Mouse (Mus musculus) retina, postnatal 7 days (tissue): Measurements from ENCODE around the gene Zfp870.

Experiments used
- DNase-seq: peaks from one replicate; pipeline ENCODE4 v3.0.0-alpha.2; 2012; ENCODE audit warnings: low read depth, low spot score

Zfp870 gene

DNA sequence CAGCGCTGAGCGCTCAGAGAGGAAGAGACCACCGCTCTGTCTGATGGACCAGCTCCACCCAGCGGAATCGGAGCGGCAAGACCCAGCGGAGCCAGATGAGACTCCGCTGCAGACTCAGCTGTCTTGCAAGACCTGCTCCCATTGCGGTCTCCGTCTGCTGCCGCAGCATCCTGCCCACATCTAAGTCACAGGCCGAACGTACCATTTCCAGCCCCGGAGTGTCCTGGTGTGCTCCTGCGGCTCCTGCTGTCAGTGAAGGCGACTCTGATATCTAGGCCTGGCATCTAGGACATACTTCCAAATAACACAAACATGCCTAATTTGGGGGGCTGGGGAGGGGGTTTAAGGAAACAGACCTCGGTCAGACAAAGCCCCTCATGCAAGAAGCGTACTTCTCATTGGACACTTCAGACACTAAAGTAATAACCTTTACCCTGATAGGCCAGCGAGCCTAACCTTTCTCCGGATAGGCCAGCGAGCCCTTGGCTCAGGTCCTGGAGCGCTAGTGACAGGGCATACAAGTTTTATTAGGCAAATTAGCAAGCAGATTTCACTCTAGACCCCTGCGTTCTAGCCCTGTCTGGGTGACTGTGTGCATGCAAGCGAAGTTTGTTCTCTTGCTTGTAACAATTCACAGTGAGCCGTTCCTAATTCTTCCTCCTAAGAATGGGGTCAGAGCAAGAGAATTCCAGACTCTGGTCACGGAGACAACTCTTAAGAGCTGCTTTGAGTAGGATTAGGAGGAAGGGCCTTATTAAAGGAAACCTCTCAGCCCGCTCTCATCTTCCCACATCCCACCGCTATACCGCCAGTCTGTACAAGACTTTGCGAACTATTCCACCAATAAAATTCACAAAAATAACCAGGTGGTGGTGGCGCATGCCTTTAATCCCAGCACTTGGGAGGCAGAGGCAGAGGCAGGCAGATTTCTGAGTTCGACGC, at the start of gene Zfp870:
TSS of gene Zfp870 (minus strand) at position 404 of the 942 bp plus-strand sequence.
- peak; percentile 87 for DNase-seq

DNA sequence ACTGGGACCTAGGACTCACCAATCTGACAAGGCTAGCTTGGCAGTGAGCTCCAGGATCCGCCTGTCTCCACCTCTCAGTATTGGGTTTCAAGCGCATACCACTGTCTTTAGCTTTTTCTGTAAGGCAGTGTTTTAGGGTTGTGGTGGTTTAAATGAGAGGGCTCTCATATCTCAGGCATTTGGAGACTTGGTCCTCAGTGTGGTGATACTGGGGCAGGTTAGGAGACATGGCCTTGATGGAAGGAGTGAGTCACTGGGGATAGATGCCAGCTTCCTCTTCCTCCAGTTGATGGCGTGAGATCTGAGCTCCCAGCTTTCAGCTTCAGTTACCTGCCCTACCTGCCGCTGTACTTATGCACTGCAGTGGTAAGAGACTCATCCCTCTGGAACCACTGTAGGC, 48.4 kb upstream of the Zfp870 start:
- no peak for DNase-seq

DNA sequence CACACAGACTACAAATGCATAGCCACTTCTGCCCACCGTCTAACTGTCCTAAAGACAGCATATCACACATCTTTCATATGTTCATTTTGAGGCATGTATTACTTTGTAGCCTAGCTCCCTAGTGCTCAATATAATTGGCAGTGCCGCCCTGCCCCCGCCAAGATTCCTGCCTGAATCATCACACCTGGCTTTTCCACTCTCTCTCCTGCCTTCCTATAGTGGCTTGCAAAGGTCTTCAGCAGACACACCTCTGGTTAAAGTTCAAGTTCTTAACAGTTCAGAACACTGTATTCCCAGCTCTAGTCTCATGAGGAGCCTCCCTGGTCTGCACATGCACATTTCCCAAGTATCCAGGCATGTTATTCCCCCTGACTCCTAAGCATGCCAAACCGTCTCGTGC, 36.4 kb upstream of the Zfp870 start:
- DNase-seq, result no peak

DNA sequence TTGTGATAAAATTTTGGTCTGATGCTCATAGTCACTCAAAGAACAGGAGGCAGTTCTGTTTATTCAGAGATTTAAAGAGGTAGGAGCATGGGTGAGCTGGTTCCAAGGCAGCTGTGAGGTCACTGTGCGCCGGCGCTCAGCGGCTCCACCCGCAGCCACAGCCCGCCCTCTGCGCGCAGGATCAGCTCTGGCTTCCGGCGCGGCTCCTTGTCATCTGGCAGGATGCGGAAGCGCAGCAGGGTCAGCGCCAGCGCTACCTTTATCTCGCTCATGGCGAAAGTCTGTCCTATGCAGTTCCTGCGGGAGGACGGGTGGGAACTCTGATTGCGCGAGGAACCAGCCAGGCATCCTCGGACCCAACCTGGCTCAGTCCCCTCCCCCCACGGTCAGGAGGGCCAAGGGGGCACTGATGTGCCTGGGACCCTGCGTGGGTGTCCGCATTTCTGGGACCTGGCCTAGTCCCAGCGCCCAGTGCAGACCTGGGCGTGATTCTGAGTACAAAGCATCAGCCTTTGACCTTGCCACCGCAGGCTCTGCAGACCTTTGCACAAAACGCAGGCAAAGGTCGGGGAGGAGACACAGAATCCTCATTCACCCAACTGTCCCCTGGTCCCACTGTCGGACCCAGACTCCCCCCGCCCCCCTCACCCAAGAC, 33.3 kb upstream of the Zfp870 start:
- DNase-seq, result peak; percentile 68

DNA sequence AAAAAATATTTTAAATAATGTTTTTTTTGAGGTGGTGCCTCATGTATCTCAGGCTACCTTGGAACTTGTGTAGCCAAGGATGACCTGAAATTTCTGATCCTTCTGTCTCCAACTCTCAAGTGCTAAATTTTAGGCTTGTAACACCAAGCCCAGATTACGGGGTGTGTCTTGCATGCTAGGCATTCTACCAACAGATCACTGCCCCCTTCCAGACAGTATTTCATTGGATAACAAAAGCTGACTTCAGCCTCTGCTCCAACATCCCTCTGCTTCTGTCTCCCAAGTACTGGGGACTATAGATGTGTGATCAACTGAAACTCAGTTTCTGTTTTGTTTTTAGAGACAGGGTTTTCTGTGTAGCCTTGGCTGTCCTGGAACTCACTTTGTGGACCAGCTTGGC, 32.2 kb upstream of the Zfp870 start:
- DNase-seq, result no peak

DNA sequence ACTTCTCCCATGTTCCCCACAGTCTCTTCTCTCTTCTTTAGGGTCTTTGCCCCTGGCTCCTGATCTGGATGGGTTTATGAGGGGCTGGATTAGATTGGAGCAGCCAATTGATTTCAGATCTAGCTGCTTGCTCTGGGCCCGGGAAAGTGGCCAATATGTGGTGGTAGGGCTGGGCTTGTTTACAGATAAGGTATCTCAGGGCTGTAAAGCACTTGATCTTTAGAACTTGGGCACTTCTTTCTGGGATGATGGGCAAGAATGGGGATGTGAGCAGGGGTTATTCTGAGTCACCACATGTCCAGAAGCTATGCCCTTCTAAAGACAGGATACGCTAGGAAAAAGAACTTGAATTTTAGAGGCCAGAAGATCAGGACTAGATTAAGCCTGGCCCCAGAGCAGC, 27.7 kb upstream of the Zfp870 start:
- no peak for DNase-seq

DNA sequence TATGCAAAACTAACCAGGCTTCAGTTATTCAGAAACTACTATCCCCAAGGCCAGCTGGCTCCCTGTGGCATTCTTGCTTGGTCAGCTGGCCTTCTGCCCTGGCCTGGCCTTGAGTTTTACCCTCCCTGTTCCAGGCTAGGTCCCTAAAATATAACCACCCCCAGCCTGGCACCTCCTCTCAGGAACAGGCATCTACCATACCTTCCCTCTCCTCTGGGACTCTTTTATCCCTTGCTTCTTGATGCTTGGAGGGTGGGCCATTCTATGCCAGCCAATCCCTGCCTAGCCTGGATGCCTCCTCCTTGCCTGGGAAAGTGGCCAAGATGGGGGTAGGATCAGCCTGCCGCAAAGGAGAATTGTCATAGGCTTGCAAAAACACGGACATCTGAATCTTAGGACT, 25.7 kb upstream of the Zfp870 start, which contains the start of gene Cyp4f14:
TSS of gene Cyp4f14 (minus strand) at position 212 of the 400 bp plus-strand sequence.
- no peak for DNase-seq

DNA sequence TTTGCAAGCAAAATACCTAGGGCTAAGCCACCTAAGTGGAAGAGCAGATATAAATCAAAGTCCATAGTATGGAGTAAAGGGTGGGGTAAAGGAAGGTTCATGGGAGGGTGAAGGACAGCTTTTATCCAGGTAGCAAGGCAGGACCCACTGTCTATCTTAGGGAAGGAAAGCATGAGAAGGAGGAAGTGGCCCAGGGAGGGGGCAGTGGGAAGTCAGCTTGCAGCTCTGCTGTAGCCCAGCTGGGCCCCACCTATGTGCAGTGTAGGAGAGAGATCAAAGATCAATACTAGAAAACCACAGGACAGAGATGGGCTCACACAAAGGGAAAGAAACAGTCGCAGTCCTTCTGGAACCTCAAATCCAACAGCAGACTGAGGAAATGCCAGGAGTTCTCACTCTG, 24.6 kb upstream of the Zfp870 start:
- DNase-seq, result no peak

DNA sequence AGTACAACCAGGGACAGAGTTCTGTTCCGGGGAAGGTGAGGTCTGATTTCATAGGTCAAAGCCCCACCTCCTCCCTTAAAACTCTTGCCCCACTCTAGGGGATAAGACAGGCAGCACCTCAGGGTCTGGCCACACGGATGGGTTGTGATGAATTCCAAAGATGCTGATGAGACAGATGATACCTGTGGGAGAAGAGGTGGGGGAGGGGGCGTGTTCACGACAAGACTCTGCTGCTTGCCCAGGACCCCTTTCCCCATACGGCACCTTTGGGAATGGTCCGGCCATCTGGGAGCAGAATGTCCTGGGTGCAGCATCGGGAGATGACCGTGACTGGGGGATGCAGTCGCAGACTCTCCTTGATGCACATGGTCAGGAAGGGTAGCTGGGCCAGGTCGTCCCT, 14.7 kb upstream of the Zfp870 start:
- no peak for DNase-seq

DNA sequence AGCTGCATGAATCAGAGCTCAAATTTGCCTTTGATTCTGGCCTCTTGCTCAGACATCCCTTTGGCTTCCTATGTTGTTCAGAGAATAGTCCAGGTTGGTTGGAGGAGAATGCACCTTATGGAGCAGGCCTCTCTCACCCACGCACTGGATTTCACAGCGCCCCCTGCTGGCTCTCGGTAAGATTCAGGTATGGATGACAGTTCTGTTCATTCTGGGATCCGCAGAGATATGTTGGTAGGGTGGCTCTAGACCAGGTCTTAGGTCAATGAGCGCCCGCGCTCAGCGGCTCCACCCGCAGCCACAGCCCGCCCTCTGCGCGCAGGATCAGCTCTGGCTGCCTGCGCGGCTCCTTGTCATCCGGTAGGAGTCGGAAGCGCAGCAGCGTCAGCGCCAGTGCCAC, 13.8 kb upstream of the Zfp870 start:
- peak; percentile 53 for DNase-seq

DNA sequence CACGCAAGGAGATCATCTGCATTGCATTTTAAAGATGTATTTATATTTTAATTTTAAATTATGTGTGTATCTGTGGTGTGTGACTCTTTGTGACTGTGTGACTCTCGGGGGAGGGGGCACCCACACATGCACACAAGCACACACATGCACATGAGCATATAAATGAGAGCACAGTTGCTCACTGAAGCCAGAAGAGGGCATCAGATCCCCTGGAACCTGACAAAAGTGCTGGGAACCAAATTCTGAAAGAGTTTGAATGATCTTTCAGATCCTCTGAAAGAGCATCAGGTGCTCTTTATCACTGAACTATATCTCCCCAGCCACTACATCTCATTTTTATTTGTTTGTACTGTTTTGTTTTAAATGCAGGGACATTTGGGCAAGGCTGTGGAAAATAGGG, 13.0 kb upstream of the Zfp870 start:
- no peak for DNase-seq

DNA sequence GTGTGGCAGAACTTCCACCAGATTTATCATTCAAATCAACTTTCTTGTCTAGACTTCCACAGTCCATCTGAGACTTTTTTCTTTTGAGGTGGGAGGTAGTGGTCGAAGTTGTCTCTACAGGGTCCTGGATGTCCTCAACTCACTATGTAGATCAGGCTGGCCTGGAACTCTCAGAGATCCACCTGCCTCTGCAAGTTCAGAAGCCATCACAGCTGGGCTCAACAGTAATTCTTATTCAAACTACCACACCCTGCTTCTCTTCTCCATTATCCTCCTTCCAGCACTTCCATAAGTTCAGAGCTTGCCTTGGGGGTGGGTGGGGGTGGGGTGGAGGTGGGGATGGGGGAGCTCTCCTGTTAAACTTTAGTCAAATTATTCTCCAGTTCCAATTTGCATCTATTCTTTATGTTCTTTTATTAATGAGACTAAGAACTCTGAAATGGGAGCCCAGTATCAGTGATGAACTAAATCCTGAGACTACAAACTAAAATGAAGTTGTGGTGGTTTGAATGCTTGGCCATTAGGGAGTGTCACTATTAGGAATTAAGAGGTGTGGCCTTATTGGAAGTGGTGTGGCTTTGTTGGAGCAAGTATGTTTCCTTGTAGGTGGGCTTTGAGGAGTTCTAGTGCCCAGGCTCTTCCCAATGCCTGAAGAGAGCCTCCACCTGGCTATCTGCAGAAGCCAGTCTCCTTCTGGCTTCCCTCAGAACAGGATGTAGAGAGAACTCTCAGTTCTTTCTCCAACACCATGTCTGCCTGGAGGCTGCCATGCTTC, 10.5 kb upstream of the Zfp870 start:
- DNase-seq, result no peak

DNA sequence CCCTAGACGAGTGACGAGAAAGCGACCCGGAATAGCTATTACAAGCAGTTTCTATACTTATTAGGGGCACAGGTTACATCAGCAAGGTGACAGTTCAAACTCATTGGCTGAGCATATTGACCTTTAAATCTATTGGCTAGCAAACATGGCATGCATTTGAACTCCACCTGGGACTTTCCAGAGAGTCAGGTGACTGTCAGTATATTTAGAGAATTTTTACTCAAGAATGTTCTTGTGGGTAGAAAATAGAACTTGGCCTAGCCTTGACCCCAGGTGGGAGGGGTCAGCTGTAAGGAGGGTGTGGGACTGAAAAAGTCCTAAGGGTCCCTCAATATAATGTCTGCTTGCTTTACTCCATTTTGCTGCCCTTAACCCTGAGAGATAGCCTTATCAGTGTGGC, 4.0 kb upstream of the Zfp870 start:
- DNase-seq, result no peak

DNA sequence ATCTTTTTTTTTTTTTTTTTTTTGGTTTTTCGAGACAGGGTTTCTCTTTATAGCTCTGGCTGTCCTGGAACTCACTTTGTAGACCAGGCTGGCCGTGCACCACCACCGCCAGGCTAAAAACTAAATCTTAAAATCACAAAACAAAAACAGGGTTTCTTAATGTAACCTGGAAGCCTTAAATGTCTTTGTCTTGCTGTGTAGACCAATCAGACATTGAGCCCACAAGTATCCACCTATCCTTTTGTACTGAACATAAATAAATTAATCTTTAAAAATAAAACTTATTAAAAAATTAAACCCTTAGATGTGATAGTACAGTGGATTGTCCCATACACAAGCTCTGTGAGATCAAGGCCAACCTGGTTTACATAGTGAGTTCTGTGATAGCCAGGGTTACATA, 2.5 kb upstream of the Zfp870 start:
- DNase-seq, result no peak

DNA sequence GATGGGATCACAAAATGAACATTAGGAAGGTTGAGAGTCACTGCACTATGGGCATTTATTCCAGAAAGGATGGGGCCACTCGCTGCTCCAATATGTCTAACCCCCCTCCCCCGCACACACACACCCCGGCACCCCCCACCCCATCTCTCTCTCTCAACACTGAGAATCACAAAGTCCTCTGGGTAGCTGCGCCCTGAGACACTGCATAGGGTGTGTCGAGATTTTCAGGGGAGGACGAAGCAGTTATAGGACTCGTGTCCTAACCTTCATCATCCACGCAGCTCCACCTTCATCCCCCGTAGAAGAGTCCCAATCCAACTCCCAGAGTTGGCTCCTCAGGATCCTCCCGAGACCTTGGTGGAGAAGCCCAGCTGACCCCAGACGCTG, 597 bp downstream of the Zfp870 start:
- DNase-seq, result no peak

DNA sequence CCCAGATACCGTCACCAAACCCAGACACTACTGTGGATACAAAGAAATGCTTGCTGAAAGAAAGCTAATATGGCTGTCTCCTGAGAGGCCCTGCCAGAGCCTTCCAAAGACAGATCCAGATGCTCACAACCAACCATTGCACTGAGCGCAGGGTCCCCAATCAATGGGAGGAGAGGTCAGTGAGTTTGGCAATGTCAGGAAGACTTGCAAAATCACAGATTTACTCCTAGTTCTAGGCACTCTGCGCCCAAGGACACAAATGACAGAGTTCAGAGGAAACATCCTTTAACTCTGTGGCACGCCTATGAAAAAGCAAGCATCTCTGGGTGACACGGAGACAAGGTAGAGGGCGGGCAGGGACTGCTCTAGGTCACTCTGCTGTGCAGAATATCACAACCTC, 1.8 kb downstream of the Zfp870 start:
- no peak for DNase-seq

DNA sequence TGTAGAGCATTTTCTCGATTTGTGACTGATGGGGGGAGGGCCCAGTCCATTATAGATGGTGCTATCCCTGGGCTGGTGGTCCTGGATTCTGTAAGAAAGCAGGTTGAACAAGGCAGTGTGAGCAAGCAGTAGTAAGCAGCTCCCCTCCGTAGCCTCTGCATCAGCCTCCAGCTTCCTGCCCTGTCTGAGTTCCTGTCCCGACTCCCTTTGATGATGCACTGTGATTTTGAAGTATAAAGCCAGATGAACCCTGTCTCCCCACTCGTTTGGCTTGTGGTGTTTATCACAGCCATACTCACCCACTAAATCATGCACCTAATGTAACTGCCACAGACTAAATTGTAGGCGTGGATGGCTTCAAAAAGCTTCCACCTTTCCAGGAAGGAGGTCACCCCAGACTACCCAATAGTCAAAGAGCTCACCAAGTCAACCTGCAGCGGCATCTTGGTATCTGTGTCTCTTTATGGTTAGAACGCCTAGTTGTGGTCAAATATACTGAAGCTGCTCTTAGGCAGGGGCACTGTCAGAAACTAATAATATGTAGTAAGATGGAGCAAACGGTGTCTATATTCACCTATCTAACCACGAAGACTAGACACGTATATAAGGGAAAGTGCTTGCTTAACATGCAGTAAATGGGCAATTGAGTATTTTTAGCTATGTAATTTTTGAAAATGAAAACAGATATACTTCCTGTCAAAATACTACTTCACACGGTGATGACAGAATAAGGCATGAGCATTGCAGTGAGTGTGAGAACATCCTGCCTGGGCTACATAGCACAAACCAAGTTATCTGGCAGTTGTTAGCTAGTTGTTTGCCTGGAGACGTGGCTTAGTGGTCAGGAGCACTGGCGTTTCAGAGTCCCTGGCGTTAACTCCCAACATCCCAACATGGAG, 10.9 kb downstream of the Zfp870 start:
- DNase-seq, result no peak

DNA sequence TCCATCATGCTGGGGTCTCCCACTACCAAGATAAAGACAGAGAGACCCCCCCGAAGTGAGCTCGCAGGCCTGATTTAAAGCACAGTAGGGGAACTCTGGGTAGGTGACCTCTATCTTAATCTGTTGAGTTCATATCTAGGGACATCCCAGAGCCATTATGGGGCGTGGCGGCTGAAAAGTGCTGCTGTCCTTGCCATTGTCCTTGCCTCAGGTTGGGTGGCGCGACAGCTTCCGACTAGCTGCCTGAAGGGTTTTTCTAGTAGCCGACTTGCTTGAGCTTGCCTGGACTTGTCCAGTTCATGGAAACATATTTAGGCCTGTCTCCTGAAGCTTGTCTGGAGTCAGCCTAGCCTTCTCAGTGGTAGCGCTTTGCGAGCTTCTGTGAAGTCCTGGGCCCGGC, 12.7 kb downstream of the Zfp870 start:
- no peak for DNase-seq

DNA sequence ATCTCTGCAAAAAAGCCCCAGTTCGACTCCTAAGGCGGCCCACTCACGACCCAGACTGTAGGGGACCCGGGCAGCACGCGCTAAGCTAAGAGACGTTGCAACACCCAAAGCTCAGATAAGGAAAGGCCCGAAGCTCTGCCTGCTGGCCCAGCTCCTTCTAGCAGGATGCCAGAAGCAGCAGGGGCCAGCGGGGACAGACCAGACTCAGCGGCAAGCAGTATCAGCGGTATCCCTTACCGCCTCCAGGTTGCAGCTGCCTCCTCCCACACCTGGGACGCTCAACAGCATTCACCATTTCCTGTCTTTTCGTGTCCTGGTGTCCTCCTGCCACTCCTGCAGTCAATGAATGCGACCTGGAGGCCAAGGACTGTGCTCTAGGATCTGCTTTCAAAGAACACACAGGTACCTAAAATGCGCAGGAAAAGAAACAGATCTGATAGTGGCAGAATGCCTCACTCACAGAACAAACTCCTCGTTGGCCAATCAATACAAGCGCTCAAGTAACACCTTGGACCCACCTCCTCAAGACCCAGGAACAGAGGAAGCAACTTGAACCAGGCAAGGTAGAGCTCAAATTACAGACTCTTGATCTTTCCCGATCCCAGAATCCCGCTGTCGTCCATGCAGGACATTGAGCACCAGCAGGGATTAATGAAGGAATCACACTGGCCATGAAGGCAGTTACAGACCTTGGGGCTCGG, 13.8 kb downstream of the Zfp870 start:
- no peak for DNase-seq

DNA sequence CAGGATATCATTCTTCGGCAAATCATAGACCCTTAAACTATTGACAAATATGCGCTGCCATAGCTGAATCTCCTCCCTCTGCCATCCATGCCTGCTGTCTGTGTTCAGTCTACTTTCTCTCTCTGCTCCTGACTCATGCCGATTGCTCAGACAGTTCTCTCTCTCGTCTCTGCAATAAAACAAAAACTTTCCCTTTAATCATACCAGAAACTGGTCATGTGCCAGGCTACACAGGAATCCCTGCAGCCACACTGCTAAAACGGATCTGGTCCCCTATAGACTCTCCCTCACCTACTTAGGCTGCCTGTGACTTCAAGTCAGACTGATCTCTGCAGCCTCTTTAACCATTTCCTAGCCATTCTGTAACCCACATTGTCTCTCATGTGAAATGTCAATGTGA, 18.7 kb downstream of the Zfp870 start:
- DNase-seq, result no peak

DNA sequence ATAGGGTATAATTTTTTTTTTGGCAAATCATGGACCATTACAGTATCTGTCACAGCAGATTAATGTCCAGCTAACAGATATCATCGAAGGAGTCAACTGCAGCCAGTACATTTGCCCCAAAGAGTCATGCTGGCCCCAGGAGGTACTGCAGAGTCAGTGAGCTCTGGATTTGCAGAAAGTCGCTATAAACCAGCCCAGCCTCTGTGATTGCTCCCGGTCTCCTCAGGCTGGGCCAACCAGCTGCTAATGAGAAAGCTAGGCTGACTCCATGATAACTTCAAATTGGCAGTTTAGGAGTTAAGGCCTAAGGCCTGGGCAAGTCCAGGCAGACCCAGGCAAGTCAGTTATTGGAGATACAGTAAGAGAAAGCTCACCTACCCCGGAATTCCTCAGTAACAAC, 19.4 kb downstream of the Zfp870 start:
- DNase-seq, result no peak
